Mouse (Mus musculus) kidney, embryonic 14.5 days (tissue): ENCODE results near the gene Mars. TPM values are rescaled to one million over a fixed set of nuclear protein-coding genes. Genes with fewer than 3 reads are reported as not detected.
"Not testable (repeated sequence)": the region's sequence is repeated elsewhere in the genome, so short reads cannot be mapped to it uniquely, and the experiment has no call there.

ENCODE experiments used
- ATAC-seq: fragments of 200-750 bp; cut with Nextera tagmentation; 2 replicates; pipeline ENCODE4 v1.8.0; 2017; ENCODE audit warnings: moderate number of reproducible peaks, mild to moderate bottlenecking, moderate TSS enrichment, moderate library complexity; ENCODE audit not compliant: low FRiP score, low TSS enrichment
- H3K27ac ChIP-seq: fragments of 300-500 bp; sonication (generic); 2 replicates; pipeline ENCODE4 v1.5.1; 2014; ENCODE audit warnings: low read depth, mild to moderate bottlenecking, low read length, moderate library complexity, mixed read lengths
- H3K27me3 ChIP-seq: fragments of 300-500 bp; sonication (generic); 2 replicates; pipeline ENCODE4 v1.6.1; 2014; ENCODE audit warnings: mild to moderate bottlenecking, low read length; ENCODE audit not compliant: control insufficient read depth, insufficient read depth
- H3K36me3 ChIP-seq: fragments of 300-500 bp; sonication (generic); 2 replicates; pipeline ENCODE4 v1.6.1; 2014; ENCODE audit warnings: low read length, mixed read lengths; ENCODE audit not compliant: control insufficient read depth, insufficient read depth
- H3K4me1 ChIP-seq: fragments of 300-500 bp; sonication (generic); 2 replicates; pipeline ENCODE4 v1.6.1; 2014; ENCODE audit warnings: low read length, mixed read lengths; ENCODE audit not compliant: control insufficient read depth, insufficient read depth
- H3K4me2 ChIP-seq: fragments of 300-500 bp; sonication (generic); replicated peaks from 2 replicates; pipeline ENCODE4 v1.6.1; 2014; ENCODE audit warnings: low read depth, mild to moderate bottlenecking, low read length
- H3K4me3 ChIP-seq: fragments of 300-500 bp; sonication (generic); 2 replicates; pipeline ENCODE4 v1.5.1; 2014; ENCODE audit warnings: mild to moderate bottlenecking, low read length
- H3K9ac ChIP-seq: fragments of 300-500 bp; sonication (generic); 2 replicates; pipeline ENCODE4 v1.6.1; 2014; ENCODE audit warnings: low read depth, mild to moderate bottlenecking, low read length, moderate library complexity
- H3K9me3 ChIP-seq: fragments of 300-500 bp; sonication (generic); 2 replicates; pipeline ENCODE4 v1.6.1; 2016; ENCODE audit warnings: low read length; ENCODE audit not compliant: control insufficient read depth
- WGBS: fragments of 180-500 bp; shearing (Covaris S2); extraction: QIAGEN DNeasy Blood & Tissue Kit; methylation state at CpG from one replicate; pipeline ENCODE4 v1.1.7; 2014; 5-methylcytosine and 5-hydroxymethylcytosine counted together
- polyA plus RNA-seq: library from polyadenylated mRNA; unstranded; fragments of >200 nt; fragmentation: Nextera tagmentation; extraction: Ambion mirVana; gene quantifications from 2 replicates; pipeline ENCODE4 v1.2.1, GENCODE M21; 2014

The Mars gene
- polyA plus RNA-seq, 1 experiment from 2014 or later: 146 TPM

DNA sequence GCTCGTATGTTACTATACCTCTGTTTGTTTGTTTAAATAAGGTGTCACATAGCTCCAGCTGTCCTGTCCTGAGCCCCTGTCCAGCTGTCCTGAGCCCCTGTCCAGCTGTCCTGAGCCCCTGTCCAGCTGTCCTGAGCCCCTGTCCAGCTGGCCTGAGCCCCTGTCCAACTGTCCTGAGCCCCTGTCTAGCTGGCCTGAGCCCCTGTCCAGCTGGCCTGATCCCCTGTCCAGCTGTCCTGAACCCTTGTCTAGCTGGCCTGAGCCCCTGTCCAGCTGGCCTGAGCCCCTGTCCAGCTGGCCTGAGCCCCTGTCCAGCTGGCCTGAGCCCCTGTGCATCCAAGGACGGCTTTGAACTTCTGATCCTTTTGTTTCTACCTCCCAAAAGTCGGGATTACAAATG, 2.4 kb downstream of the Mars start:
- H3K27me3 ChIP-seq, H3K9ac ChIP-seq, H3K4me3 ChIP-seq, H3K4me1 ChIP-seq, H3K27ac ChIP-seq, H3K9me3 ChIP-seq, H3K4me2 ChIP-seq, ATAC-seq: not testable (repeated sequence)
- peaks cover 54% of the 10 kb centered on the region for H3K36me3 ChIP-seq
- 92% methylated on average over 3 of the region's 3 CpGs for WGBS

DNA sequence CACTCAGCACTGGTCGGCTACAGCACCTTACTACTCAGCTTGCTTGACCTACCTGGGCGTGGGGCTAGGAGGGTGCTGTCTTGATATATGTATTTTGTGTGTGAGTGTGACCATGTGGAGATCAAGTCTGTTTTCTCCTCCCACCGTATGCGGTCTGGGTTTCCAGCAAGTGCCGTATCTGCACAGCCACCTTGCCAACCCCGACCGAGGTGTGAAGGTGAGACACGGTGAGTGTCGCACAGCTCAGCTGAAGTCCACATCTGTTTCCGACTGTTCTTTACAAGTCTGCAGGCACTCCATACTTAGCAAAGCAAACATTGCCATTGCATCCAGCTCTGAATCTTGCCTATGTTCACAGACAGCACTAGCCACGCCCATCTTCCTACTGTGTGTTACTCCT, 8.4 kb downstream of the Mars start:
- no peak overlapping the region for H3K27ac ChIP-seq
- H3K4me1 ChIP-seq: no peaks in the 10 kb centered on the region
- H3K4me3 ChIP-seq: no peak overlapping the region
- no peaks in the 10 kb centered on the region for H3K27me3 ChIP-seq
- no peaks in the 10 kb centered on the region for H3K9me3 ChIP-seq
- ATAC-seq: no peak; the same call in 1 of the 2 replicates
- no peak overlapping the region for H3K4me2 ChIP-seq
- no peak overlapping the region for H3K9ac ChIP-seq
- 95% methylated on average over 11 of the region's 11 CpGs for WGBS
- peaks cover 97% of the 10 kb centered on the region for H3K36me3 ChIP-seq

DNA sequence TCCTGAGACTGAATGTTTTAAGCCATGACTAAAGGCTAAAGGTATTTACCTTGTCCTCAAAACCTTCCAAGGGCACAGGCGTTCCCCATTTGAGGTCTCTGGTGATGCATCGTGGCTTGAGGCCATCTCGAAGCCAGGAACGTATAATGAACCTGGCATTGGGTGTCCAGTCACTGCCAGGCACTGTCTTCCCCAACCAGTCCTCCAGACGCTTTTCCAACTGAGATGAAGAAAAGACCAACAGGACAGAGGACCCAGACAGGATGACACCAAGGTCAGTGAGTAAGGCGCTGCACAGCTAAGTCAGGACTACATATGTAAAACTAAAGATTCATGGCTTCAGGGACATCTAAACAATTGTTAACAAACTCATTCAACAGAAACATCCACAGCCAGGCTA, 11.2 kb downstream of the Mars start:
- H3K9me3 ChIP-seq: no peaks in the 10 kb centered on the region
- no peak overlapping the region for H3K27ac ChIP-seq
- ATAC-seq: no peak
- H3K4me3 ChIP-seq: no peak overlapping the region
- no peak overlapping the region for H3K9ac ChIP-seq
- H3K27me3 ChIP-seq: no peaks in the 10 kb centered on the region
- no peaks in the 10 kb centered on the region for H3K4me1 ChIP-seq
- 97% methylated on average over 6 of the region's 6 CpGs for WGBS
- peaks cover 97% of the 10 kb centered on the region for H3K36me3 ChIP-seq
- H3K4me2 ChIP-seq: no peak overlapping the region

DNA sequence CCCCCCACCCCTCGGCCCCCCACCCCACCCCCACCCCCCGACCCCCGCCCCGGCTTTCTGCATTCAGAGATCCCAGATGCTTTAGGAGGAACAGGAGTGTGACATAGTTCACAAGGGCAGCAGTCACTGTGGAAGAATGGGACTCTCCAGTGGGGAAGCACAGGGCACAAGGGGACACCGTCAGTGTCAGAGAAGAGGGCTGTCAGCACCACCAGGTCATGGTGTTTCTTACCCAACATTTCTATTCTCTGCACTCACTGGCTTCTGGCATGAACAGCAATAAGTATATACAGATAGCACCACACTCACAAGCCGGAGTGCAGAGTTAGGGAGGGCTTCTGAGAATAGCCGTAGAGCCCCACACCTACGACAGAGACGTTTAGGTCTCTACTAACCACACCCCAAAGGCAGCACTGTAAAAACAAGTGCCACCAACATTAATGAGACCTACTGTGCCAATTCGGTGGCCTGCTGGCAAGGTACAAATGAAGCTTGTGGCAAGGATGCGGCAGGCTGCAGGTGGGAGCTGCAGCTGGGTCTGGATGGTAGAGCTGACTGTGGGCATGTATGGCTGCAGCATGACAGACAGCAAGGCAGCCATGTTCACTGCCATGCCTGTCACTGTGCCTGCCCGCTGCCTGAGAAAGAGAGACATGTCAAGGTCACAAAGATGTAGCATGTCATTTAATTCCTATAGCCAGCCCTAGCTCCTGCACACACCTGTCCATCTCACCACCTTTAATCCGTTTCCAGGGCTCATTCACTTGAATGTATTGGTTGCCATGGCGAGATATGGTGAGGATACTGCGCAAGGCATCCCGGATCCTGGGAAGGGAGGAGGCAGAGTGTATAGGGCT, 14.3 kb downstream of the Mars start:
- peaks cover 88% of the 10 kb centered on the region for H3K36me3 ChIP-seq
- peaks cover 2% of the 10 kb centered on the region for H3K4me1 ChIP-seq
- no peak overlapping the region for H3K4me3 ChIP-seq
- H3K9ac ChIP-seq: no peak overlapping the region
- no peak overlapping the region for H3K4me2 ChIP-seq
- no peaks in the 10 kb centered on the region for H3K27me3 ChIP-seq
- no peaks in the 10 kb centered on the region for H3K9me3 ChIP-seq
- H3K27ac ChIP-seq: no peak overlapping the region
- 92% methylated on average over 16 of the region's 16 CpGs for WGBS
- no peak for ATAC-seq

DNA sequence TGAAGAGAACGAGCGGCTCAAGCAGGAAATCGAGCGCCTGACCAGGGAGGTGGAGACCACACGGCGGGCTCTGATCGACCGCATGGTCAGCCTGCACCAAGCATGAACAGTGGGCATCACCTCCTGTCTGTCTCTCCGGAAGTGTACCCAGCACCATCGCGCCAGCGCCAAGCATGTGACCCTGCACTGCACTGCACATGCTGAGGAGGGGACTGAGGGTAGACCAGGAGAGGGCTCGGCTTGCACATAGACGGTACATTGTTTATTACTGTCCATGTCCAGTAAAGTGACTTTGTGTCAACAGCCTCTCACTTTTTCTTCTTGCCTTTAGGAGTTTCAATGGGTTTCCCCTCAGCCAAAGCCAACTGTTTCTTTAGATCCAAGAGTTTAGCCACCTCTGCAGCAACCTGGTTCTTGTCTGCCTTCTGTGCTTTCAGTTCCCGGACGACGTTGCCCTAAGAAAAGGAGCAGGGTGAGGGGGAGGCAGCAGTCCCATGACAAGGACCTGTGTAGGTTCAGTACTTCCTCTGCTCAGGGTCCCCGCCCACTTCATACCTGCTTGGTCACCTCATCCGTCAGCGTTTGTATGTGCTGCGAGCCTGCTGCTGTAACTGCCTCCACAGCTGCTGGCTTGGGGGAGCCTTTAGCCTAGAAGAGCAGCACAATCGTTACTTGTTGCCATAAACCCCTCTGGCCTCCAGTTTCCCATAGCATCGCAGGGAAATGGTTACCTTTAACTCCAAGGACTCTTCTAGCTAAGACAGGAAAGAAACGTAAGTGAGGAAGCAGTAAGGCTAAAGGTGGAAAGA, 15.4 kb downstream of the Mars start:
- H3K27ac ChIP-seq: no peak overlapping the region
- peaks cover 11% of the 10 kb centered on the region for H3K4me1 ChIP-seq
- H3K4me3 ChIP-seq: no peak overlapping the region
- no peaks in the 10 kb centered on the region for H3K27me3 ChIP-seq
- WGBS: 90% methylated on average over 24 of the region's 24 CpGs
- no peak overlapping the region for H3K4me2 ChIP-seq
- ATAC-seq: no peak
- H3K36me3 ChIP-seq: peaks cover 77% of the 10 kb centered on the region
- H3K9me3 ChIP-seq: no peaks in the 10 kb centered on the region
- H3K9ac ChIP-seq: no peak overlapping the region

DNA sequence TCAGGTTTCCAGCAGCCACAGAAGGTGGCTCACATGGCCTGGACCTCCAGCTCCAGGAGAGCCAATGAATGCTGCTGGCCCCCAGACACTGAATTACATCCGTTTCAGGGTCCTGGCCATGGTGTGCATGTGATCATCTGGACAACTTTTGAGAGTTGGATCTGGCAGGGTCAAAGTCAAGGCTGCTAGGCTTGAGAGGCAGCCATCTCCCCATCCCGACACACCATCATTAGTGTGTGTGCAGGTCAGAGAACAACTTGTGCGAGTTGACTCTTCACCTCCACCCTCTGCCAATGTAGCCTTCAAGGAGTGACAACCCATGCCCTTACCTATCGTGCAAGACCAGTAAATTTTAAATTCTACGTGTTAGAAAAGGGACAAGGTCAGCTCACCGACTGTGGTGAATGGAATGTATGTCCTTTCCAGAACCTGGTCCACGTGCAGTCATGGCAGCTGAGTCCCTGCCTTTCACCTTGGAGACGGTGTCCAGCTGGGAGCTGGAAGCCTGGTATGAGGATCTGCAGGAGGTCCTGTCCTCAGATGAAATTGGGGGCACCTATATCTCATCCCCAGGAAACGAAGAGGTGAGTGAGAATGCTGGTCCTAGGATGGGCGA, 16.6 kb downstream of the Mars start:
- Histone ChIP-seq H3K36me3 (peaks cover 67% of the 10 kb centered on the region), H3K4me3 (no peak overlapping the region), H3K4me2 (no peak overlapping the region), H3K9ac (no peak overlapping the region), H3K27ac (no peak overlapping the region), H3K9me3 (no peaks in the 10 kb centered on the region), H3K27me3 (no peaks in the 10 kb centered on the region), H3K4me1 (peaks cover 11% of the 10 kb centered on the region)
- no peak for ATAC-seq
- WGBS: 89% methylated on average over 10 of the region's 10 CpGs

DNA sequence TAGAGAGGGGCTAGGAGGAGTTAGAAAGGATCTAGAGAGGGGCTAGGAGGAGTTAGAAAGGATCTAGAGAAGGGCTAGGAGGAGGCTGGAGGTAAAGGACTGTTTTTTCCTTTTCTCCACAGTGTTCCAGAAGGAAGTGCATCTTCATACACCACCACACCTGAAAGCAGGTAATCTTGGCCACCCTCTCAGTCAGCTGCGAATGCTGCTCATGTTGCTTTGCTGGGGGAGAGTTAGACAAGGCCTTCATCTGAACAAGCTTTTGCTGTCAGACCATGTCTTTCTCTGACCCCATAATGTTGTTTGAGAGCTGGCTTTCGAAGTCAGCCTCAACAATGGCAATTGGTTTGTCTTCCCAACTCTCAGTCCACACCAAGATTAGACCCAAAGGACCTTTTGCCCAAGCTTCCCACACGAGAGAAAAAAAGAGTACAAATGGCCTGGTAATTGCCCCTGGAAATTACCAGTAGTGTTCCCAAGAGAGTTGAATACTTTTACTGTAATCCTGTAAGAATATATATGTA, 17.9 kb downstream of the Mars start:
- 80% methylated on average over 3 of the region's 3 CpGs for WGBS
- Histone ChIP-seq H3K36me3 (peaks cover 53% of the 10 kb centered on the region), H3K27me3 (no peaks in the 10 kb centered on the region), H3K4me3 (no peak overlapping the region), H3K4me2 (no peak overlapping the region), H3K9ac (no peak overlapping the region), H3K9me3 (no peaks in the 10 kb centered on the region), H3K27ac (no peak overlapping the region), H3K4me1 (peaks cover 16% of the 10 kb centered on the region)
- ATAC-seq: no peak

DNA sequence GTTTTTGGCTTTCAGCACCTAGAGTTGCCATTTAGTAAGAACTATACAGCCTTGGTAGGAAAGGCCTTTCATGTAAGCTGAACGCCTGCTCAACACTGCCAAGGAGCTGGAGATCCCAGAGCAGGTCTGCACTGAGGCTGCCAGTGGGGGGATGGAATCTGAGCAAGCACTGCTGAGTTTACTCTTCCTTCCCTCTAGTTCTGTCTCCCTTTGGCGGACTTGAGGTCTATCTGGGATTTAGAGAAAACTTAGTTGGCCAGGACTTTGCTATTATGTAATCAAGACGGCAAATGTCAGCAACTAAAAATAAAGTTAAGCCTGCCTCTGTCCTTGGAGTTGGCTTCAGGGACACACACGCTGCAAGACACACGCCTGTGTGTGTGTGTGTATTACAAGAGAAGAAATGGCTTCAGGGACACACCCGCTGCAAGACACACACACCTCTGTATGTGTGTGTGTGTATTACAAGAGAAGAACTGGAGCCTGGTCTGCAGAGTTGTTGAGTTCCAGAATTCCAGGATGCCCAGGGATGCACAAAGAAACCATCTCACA, 18.5 kb downstream of the Mars start:
- no peak overlapping the region for H3K4me2 ChIP-seq
- peaks cover 48% of the 10 kb centered on the region for H3K36me3 ChIP-seq
- peaks cover 16% of the 10 kb centered on the region for H3K4me1 ChIP-seq
- 87% methylated on average over 6 of the region's 6 CpGs for WGBS
- no peaks in the 10 kb centered on the region for H3K27me3 ChIP-seq
- no peak overlapping the region for H3K9ac ChIP-seq
- H3K27ac ChIP-seq: no peak overlapping the region
- ATAC-seq: no peak
- no peak overlapping the region for H3K4me3 ChIP-seq
- no peaks in the 10 kb centered on the region for H3K9me3 ChIP-seq
